Mouse (Mus musculus): Measurements from ENCODE around the gene Htr1f.

- TF ChIP-seq GATA1 (IDR thresholded peaks at IDR 0.05; ENCODE audit: borderline replicate concordance, low read length), result no peak
- TF ChIP-seq FLI1 (IDR thresholded peaks at IDR 0.05; ENCODE audit: low read length), result no peak
Observed at GRCm38 (mm10) chr16:65105184-65105931, at the start of gene Htr1f.

Data from megakaryocyte, embryonic 14.5 days (primary cell).